ENCODE assay signal across 12 mouse cellular contexts in the genomic region with DNA sequence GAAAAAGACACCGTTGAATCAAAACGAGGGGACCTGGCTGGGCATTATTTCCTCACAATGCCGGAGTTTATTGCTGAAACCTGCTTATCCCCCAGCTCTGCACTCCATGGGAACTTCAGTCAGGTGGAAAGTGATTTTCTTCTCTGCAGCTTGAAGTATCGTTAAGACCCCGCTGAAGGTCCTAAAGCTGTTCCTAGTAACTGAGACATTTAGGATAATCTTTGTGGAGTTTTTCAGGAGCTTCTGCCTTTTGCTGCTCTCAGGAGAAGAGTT.
DNase-seq lines count a peak whose midpoint lies in the region; ATAC-seq and TF ChIP-seq lines count a peak whose summit lies in the region.
"Had no signal": no experiment of that assay in that cellular context is flagged by ENCODE, and none has a peak within 500 bp of the region (broad histone marks: within the 10 kb centered on the region; RNA-seq: fewer than 3 reads in every experiment).

No protein-coding gene starts in this region.

- WGBS in kidney, embryonic 16.5 days = 3% methylated on average over 5 of the region's 5 CpGs
- WGBS in forebrain, embryonic 14.5 days = 1% methylated on average over 5 of the region's 5 CpGs
- 3% methylated on average over 5 of the region's 5 CpGs for WGBS in midbrain, embryonic 10.5 days

- no peak for DNase-seq in kidney, postnatal 14 days
- DNase-seq in forebrain, embryonic 14.5 days (ENCODE audit: low spot score) = peak; percentile 80
- DNase-seq in midbrain, embryonic 10.5 days (ENCODE audit: low spot score) = peak; percentile 57
- DNase-seq in retina, postnatal 1 day = peak; percentile 30
- no peak for DNase-seq in layer of hippocampus, adult 9-11 months
- no peak for DNase-seq in left cerebral cortex, adult 2 months (ENCODE audit: extremely low spot score in 1 of 2, low spot score in 2 of 2)
- DNase-seq: cerebellum, adult 11 months; liver; lung, postnatal 4 days; thymus, postnatal 25 days had no signal

- intact Hi-C loops in left cerebral cortex, adult 2 months (cut with DNase I) = no loop called here

- H3K9me3 ChIP-seq in kidney, embryonic 16.5 days (ENCODE audit: low read length) = no peaks in the 10 kb centered on the region
- no peaks in the 10 kb centered on the region for H3K9me3 ChIP-seq in forebrain, embryonic 14.5 days (replicated peaks; ENCODE audit: control insufficient read depth, low read length)
- H3K9me3 ChIP-seq in midbrain, embryonic 10.5 days (replicated peaks) = no peaks in the 10 kb centered on the region

- no peak overlapping the region for H3K27ac ChIP-seq in kidney, embryonic 16.5 days (ENCODE audit: low read length)
- no peak overlapping the region for H3K27ac ChIP-seq in forebrain, embryonic 14.5 days (ENCODE audit: low read depth, low read length)
- peak overlapping the region; percentile 75 for H3K27ac ChIP-seq in midbrain, embryonic 10.5 days (replicated peaks)
- H3K27ac ChIP-seq in left cerebral cortex, adult 2 months = no peak overlapping the region

- H3K4me1 ChIP-seq in kidney, embryonic 16.5 days (ENCODE audit: insufficient read depth, low read length) = peaks cover 9% of the 10 kb centered on the region; the same call in 1 of the 2 replicates
- peaks cover 21% of the 10 kb centered on the region; the same call in 1 of the 2 replicates for H3K4me1 ChIP-seq in forebrain, embryonic 14.5 days (ENCODE audit: control insufficient read depth, insufficient read depth, low read length)
- H3K4me1 ChIP-seq in midbrain, embryonic 10.5 days = peaks cover 52% of the 10 kb centered on the region

- no peak overlapping the region for H3K4me3 ChIP-seq in kidney, embryonic 16.5 days (ENCODE audit: low read length)
- H3K4me3 ChIP-seq in forebrain, embryonic 14.5 days (ENCODE audit: low read depth, low read length) = no peak overlapping the region
- peak overlapping the region; percentile 40 for H3K4me3 ChIP-seq in midbrain, embryonic 10.5 days
- H3K4me3 ChIP-seq in left cerebral cortex, adult 2 months = no peak overlapping the region
- H3K4me3 ChIP-seq: erythroblast, embryonic 14.5 days had no signal

- no peak for ATAC-seq in kidney, embryonic 16.5 days (ENCODE audit: low FRiP score, low TSS enrichment)
- peak; percentile 75 for ATAC-seq in forebrain, embryonic 14.5 days

- peaks cover 27% of the 10 kb centered on the region for H3K27me3 ChIP-seq in kidney, embryonic 16.5 days (ENCODE audit: insufficient read depth, low read length)
- peaks cover 33% of the 10 kb centered on the region for H3K27me3 ChIP-seq in forebrain, embryonic 14.5 days (replicated peaks; ENCODE audit: control insufficient read depth, insufficient read depth, low read length)
- peaks cover 93% of the 10 kb centered on the region for H3K27me3 ChIP-seq in midbrain, embryonic 10.5 days (ENCODE audit: low read depth, poor library complexity, severe bottlenecking)

- peak overlapping the region; percentile 35 for H3K4me2 ChIP-seq in kidney, embryonic 16.5 days (replicated peaks; ENCODE audit: low read depth, low read length)
- peak overlapping the region; percentile 18 for H3K4me2 ChIP-seq in forebrain, embryonic 14.5 days (ENCODE audit: low read length)

- H3K9ac ChIP-seq in kidney, embryonic 16.5 days (replicated peaks; ENCODE audit: low read length) = no peak overlapping the region
- H3K9ac ChIP-seq in forebrain, embryonic 14.5 days (ENCODE audit: low read length) = no peak overlapping the region

- TF ChIP-seq CTCF in left cerebral cortex, adult 2 months (IDR thresholded peaks at IDR 0.05) = no peak

- H3K36me3 ChIP-seq in kidney, embryonic 16.5 days (ENCODE audit: insufficient read depth, low read length) = no peaks in the 10 kb centered on the region
- H3K36me3 ChIP-seq in forebrain, embryonic 14.5 days (ENCODE audit: control insufficient read depth, insufficient read depth, low read length) = no peaks in the 10 kb centered on the region
- H3K36me3 ChIP-seq in midbrain, embryonic 10.5 days = no peaks in the 10 kb centered on the region

Comparison
In these comparisons a context has a peak if more than half of its experiments do, and no peak if none do; other contexts are left out.
1. DNase-seq: peak in forebrain, embryonic 14.5 days (single experiment), midbrain, embryonic 10.5 days (single experiment) and retina, postnatal 1 day (single experiment); none in kidney, postnatal 14 days (single experiment), layer of hippocampus, adult 9-11 months (single experiment) and left cerebral cortex, adult 2 months (0 of 2).